Mouse (Mus musculus): Measurements from ENCODE around the gene Olfm4. TPM values are rescaled to one million over a fixed set of nuclear protein-coding genes. Genes with fewer than 3 reads are reported as not detected.

Olfm4 gene
- total RNA-seq, 2 experiments from 2014 or later: 0.41 to 0.77 TPM

GRCm38 (mm10) chr14:80029297-80030001 is 45.6 kb downstream of the Olfm4 start:
- no peak for DNase-seq

- DNase-seq: peak; percentile 13
Measured at GRCm38 (mm10) chr14:80039645-80040272, 55.9 kb downstream of the Olfm4 start.

GRCm38 (mm10) chr14:80046104-80046734 is 62.3 kb downstream of the Olfm4 start:
- DNase-seq: no peak

GRCm38 (mm10) chr14:80047368-80048101 is 63.7 kb downstream of the Olfm4 start:
- no peak for DNase-seq

GRCm38 (mm10) chr14:80055725-80056124 is 71.8 kb downstream of the Olfm4 start:
- no peak for DNase-seq

- no peak for DNase-seq
Measured at GRCm38 (mm10) chr14:80061686-80062085, 77.8 kb downstream of the Olfm4 start.

- no peak for DNase-seq
Measured at GRCm38 (mm10) chr14:80062896-80063295, 79.0 kb downstream of the Olfm4 start.

- DNase-seq: no peak
Measured at GRCm38 (mm10) chr14:80070580-80070979, 86.7 kb downstream of the Olfm4 start.

Other genes with a start within 250 kb of the Olfm4 start
- gene Pcdh8, start 212.8 kb upstream of the Olfm4 start, total RNA-seq (2021): under 1 TPM in 1 of 2 experiments, not detected in 1; 0.19 TPM

Data from heart, postnatal 4 days (tissue).